Mouse (Mus musculus): ENCODE data around the gene Kalrn. TPM values are rescaled to one million over a fixed set of nuclear protein-coding genes. Genes with fewer than 3 reads are reported as not detected.

The Kalrn gene
- polyA plus RNA-seq, 1 experiment from 2014 or later, result 19.3 TPM

- no peak for ATAC-seq (ENCODE audit: insufficient read depth, low FRiP score, low read depth)
- Histone ChIP-seq H3K36me3 (no peaks in the 10 kb centered on the region), H3K4me3 (replicated peaks) (no peak overlapping the region), H3K4me2 (no peak overlapping the region), H3K9ac (no peak overlapping the region), H3K4me1 (no peaks in the 10 kb centered on the region), H3K27me3 (replicated peaks) (no peaks in the 10 kb centered on the region), H3K9me3 (no peaks in the 10 kb centered on the region), H3K27ac (no peak overlapping the region)
- 82% methylated on average over 5 of the region's 5 CpGs for WGBS
Measured at GRCm38 (mm10) chr16:34297911-34298682, 275.2 kb downstream of the Kalrn start.

DNA sequence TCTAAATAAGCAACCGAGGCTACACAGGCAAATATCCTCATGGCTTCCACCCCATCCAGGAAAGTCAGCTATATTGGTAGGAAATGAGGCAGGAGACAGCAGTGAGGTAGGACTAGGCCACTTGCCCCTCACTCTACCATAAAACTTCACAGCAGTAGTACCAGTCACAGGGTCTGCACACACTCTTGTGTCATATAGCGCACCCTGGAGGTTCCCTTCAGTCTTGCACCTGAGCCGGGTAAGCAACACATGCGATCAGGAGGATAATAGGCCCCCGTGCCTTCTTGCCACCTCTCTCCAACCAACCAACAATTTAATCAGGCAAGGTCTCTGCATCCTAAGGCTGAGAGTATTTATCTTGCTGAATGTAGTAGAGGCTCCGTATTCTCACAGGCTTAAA lies 278.8 kb downstream of the Kalrn start:
- H3K9me3 ChIP-seq, result no peaks in the 10 kb centered on the region

DNA sequence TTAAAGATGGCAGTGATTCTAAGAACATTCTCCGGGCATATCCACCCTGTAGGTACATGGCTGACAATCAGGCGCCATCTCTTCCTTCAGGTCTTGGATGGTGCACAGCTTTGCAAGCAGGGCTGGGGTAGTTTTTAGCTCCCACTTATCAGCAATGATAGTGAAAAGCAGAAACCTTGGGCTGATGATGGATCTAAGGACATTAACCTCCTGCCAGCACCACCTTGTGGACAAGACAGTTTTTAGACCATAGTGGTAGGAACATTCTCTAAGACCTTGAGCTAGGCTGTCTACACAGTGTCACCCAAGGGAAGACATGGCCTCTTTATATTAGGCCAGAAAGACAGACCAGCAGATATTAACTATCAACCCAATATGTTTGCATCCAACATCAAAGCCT lies 279.7 kb downstream of the Kalrn start:
- Histone ChIP-seq H3K9ac (no peak overlapping the region), H3K4me1 (no peaks in the 10 kb centered on the region), H3K27me3 (replicated peaks) (no peaks in the 10 kb centered on the region), H3K4me2 (no peak overlapping the region), H3K36me3 (no peaks in the 10 kb centered on the region), H3K27ac (no peak overlapping the region), H3K4me3 (replicated peaks) (no peak overlapping the region), H3K9me3 (no peaks in the 10 kb centered on the region)
- WGBS, result 97% methylated on average over 2 of the region's 2 CpGs
- ATAC-seq (ENCODE audit: insufficient read depth, low FRiP score, low read depth), result no peak

More for the DNA sequence above, 278.8 kb downstream of the Kalrn start:
- H3K4me2 ChIP-seq, result no peak overlapping the region
- H3K36me3 ChIP-seq, result no peaks in the 10 kb centered on the region
- H3K9ac ChIP-seq, result no peak overlapping the region
- no peak overlapping the region for H3K4me3 ChIP-seq (replicated peaks)
- no peak overlapping the region for H3K27ac ChIP-seq
- H3K4me1 ChIP-seq, result no peaks in the 10 kb centered on the region
- 82% methylated on average over 6 of the region's 6 CpGs for WGBS
- no peaks in the 10 kb centered on the region for H3K27me3 ChIP-seq (replicated peaks)
- ATAC-seq (ENCODE audit: insufficient read depth, low FRiP score, low read depth), result no peak

- 48% methylated on average over 7 of the region's 7 CpGs for WGBS
- ATAC-seq (ENCODE audit: insufficient read depth, low FRiP score, low read depth), result no peak
- H3K4me3 ChIP-seq (replicated peaks), result no peak overlapping the region
- no peak overlapping the region for H3K9ac ChIP-seq
- no peaks in the 10 kb centered on the region for H3K27me3 ChIP-seq (replicated peaks)
- H3K36me3 ChIP-seq, result no peaks in the 10 kb centered on the region
- H3K27ac ChIP-seq, result no peak overlapping the region
- H3K4me1 ChIP-seq, result no peaks in the 10 kb centered on the region
- H3K9me3 ChIP-seq, result no peaks in the 10 kb centered on the region
- H3K4me2 ChIP-seq, result no peak overlapping the region
Measured at GRCm38 (mm10) chr16:34289583-34289982, 283.7 kb downstream of the Kalrn start.

- no peaks in the 10 kb centered on the region for H3K36me3 ChIP-seq
- H3K9ac ChIP-seq, result no peak overlapping the region
- 84% methylated on average over 8 of the region's 8 CpGs for WGBS
- H3K4me3 ChIP-seq (replicated peaks), result no peak overlapping the region
- H3K9me3 ChIP-seq, result no peaks in the 10 kb centered on the region
- ATAC-seq (ENCODE audit: insufficient read depth, low FRiP score, low read depth), result no peak
- no peak overlapping the region for H3K4me2 ChIP-seq
- 0 out of 2 replicates have a peak, but pooled peaks cover 6% of the 10 kb centered on the region for H3K4me1 ChIP-seq
- H3K27ac ChIP-seq, result no peak overlapping the region
- H3K27me3 ChIP-seq (replicated peaks), result no peaks in the 10 kb centered on the region
Measured at GRCm38 (mm10) chr16:34282026-34282425, 291.3 kb downstream of the Kalrn start.

GRCm38 (mm10) chr16:34279654-34280383 lies 293.5 kb downstream of the Kalrn start:
- Histone ChIP-seq H3K27ac (no peak overlapping the region), H3K4me3 (replicated peaks) (no peak overlapping the region), H3K4me1 (0 out of 2 replicates have a peak, but pooled peaks cover 6% of the 10 kb centered on the region), H3K4me2 (no peak overlapping the region), H3K9ac (no peak overlapping the region), H3K36me3 (no peaks in the 10 kb centered on the region), H3K9me3 (no peaks in the 10 kb centered on the region), H3K27me3 (replicated peaks) (no peaks in the 10 kb centered on the region)
- 57% methylated on average over 7 of the region's 7 CpGs for WGBS
- ATAC-seq (ENCODE audit: insufficient read depth, low FRiP score, low read depth), result no peak

DNA sequence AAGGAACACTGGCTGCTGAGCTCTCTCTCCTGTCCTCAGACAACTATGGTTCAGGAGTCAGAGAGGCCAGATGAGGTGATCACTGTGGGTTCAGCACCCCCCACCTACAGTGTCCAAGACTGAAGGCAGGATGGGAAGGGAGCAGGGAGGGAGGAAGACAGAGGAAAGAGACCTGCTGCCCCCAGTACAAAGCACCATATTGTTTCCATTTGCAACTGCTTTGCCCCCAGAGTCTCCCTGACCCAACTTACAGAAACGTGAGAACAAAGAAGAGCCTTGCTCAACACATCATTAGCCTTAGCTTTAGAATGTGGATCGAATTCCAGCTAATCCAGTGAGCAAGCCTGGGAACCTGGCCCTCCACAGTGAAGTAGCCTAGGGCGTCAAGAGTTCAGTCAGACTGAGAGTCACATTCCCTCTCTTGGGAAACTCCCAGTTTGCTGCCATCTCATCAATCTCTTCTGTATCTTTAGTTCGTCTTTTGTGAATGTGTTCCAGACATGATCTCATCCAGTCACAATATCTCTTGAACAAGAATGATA lies 295.0 kb downstream of the Kalrn start:
- Histone ChIP-seq H3K27me3 (replicated peaks) (no peaks in the 10 kb centered on the region), H3K4me1 (0 out of 2 replicates have a peak, but pooled peaks cover 6% of the 10 kb centered on the region), H3K36me3 (no peaks in the 10 kb centered on the region), H3K4me2 (no peak overlapping the region), H3K9ac (no peak overlapping the region), H3K9me3 (no peaks in the 10 kb centered on the region), H3K27ac (no peak overlapping the region), H3K4me3 (replicated peaks) (no peak overlapping the region)
- WGBS, result 62% methylated on average over 4 of the region's 4 CpGs
- no peak for ATAC-seq (ENCODE audit: insufficient read depth, low FRiP score, low read depth)

DNA sequence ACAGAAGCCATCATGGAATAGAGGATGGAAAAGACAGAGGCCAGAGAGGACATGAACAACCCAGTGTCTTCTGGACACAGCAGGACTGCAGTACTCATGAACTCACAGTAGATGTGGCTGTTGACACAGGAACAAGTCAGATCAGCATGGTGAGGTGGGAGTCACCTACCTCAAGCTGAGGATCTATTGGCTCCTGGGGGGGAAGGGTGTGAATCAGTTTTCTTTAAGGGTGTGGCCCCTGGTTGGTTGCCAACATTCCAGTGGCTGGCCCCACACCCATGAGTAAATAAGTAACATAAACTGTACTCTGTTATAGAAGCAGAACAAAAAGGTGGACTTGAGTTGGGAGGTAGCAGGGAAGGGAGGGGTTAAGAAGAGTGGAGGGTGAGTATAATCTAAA lies 298.7 kb downstream of the Kalrn start:
- no peaks in the 10 kb centered on the region for H3K36me3 ChIP-seq
- no peaks in the 10 kb centered on the region for H3K4me1 ChIP-seq
- no peak overlapping the region for H3K9ac ChIP-seq
- H3K27me3 ChIP-seq (replicated peaks), result no peaks in the 10 kb centered on the region
- no peak overlapping the region for H3K27ac ChIP-seq
- no peak overlapping the region for H3K4me2 ChIP-seq
- no peak overlapping the region for H3K4me3 ChIP-seq (replicated peaks)
- peak; percentile 85 for ATAC-seq (ENCODE audit: insufficient read depth, low FRiP score, low read depth)
- no peaks in the 10 kb centered on the region for H3K9me3 ChIP-seq

DNA sequence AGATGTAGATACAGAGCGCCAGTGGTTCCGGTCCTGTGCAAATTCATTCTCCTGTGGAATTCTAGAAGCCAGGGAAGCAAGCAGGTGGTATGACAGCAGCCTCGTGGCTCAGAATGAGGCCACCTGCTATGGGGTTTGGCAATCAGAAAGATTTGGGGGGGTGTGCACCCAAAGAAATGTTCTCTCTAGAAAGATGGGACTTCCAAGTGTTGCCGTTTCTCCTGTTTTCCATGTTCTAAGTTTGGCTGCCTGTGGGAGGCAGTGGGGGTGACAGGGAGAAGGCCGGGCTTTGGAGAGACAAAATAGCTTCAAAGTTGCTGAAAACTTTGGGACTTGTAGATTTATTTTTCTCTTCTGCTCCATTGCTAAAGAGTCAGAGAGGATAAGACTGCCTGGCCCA lies 301.9 kb downstream of the Kalrn start:
- 94% methylated on average over 5 of the region's 5 CpGs for WGBS

DNA sequence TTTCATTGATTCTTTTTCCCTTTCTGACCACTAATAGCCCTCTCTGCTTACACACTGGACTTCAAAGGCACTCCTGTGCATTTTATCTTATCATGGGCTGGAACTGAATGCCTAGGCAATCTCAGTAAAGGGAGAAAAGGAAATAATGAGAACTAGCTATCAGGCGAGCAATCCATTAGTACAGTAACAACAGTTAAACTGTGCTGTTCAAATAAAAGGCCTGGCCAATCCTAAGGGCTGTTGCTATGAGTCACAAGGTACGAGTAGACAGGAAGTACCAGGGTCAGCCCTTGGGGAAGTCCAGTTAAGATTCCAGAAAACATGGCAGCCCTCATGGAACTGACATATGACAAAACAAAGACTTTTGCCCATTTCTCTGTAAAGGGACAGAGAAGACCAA lies 302.7 kb downstream of the Kalrn start:
- Histone ChIP-seq H3K4me2 (no peak overlapping the region), H3K9ac (no peak overlapping the region), H3K4me1 (no peaks in the 10 kb centered on the region), H3K27ac (no peak overlapping the region), H3K9me3 (no peaks in the 10 kb centered on the region), H3K4me3 (replicated peaks) (no peak overlapping the region), H3K27me3 (replicated peaks) (no peaks in the 10 kb centered on the region), H3K36me3 (no peaks in the 10 kb centered on the region)
- peak; percentile 85 for ATAC-seq (ENCODE audit: insufficient read depth, low FRiP score, low read depth)
- 60% methylated on average over 2 of the region's 2 CpGs for WGBS

More for the DNA sequence above, 301.9 kb downstream of the Kalrn start:
- H3K27me3 ChIP-seq (replicated peaks), result no peaks in the 10 kb centered on the region
- no peak overlapping the region for H3K9ac ChIP-seq
- no peaks in the 10 kb centered on the region for H3K4me1 ChIP-seq
- ATAC-seq (ENCODE audit: insufficient read depth, low FRiP score, low read depth), result no peak
- no peak overlapping the region for H3K27ac ChIP-seq
- no peaks in the 10 kb centered on the region for H3K36me3 ChIP-seq
- H3K4me2 ChIP-seq, result no peak overlapping the region
- no peaks in the 10 kb centered on the region for H3K9me3 ChIP-seq
- no peak overlapping the region for H3K4me3 ChIP-seq (replicated peaks)

DNA sequence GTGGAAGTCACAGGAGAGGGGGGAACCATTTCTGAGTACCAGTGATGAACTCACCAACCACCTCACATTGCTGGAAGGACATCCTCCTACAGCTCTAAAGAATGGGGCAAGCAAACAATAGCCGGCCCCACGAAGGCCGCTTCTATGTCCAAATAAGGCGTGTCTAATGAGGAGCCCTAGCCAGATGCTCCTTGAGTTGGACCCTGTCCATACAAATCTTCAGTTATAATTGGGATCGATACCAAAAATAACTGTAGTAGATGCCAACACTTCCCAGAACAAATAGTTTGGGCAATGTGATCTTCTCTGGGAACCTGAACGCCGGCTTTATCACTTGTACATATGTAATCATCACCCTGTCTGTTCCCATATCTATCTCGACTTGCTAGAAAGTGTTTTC lies 303.7 kb downstream of the Kalrn start:
- 81% methylated on average over 8 of the region's 8 CpGs for WGBS
- Histone ChIP-seq H3K27ac (no peak overlapping the region), H3K4me1 (no peaks in the 10 kb centered on the region), H3K27me3 (replicated peaks) (no peaks in the 10 kb centered on the region), H3K36me3 (no peaks in the 10 kb centered on the region), H3K9me3 (no peaks in the 10 kb centered on the region), H3K4me3 (replicated peaks) (no peak overlapping the region), H3K4me2 (no peak overlapping the region), H3K9ac (no peak overlapping the region)
- no peak for ATAC-seq (ENCODE audit: insufficient read depth, low FRiP score, low read depth)

- Histone ChIP-seq H3K36me3 (no peaks in the 10 kb centered on the region), H3K9me3 (no peaks in the 10 kb centered on the region), H3K27me3 (replicated peaks) (no peaks in the 10 kb centered on the region), H3K4me1 (peaks cover 7% of the 10 kb centered on the region), H3K4me3 (replicated peaks) (no peak overlapping the region), H3K9ac (no peak overlapping the region), H3K27ac (no peak overlapping the region), H3K4me2 (no peak overlapping the region)
- no peak for ATAC-seq (ENCODE audit: insufficient read depth, low FRiP score, low read depth)
- 90% methylated on average over 1 of the region's 1 CpGs for WGBS
Measured at GRCm38 (mm10) chr16:34267751-34268150, 305.6 kb downstream of the Kalrn start.

All from stomach, embryonic 15.5 days (tissue).